Mouse (Mus musculus): Measurements from ENCODE around the gene Nifk.

Nifk gene

DNA sequence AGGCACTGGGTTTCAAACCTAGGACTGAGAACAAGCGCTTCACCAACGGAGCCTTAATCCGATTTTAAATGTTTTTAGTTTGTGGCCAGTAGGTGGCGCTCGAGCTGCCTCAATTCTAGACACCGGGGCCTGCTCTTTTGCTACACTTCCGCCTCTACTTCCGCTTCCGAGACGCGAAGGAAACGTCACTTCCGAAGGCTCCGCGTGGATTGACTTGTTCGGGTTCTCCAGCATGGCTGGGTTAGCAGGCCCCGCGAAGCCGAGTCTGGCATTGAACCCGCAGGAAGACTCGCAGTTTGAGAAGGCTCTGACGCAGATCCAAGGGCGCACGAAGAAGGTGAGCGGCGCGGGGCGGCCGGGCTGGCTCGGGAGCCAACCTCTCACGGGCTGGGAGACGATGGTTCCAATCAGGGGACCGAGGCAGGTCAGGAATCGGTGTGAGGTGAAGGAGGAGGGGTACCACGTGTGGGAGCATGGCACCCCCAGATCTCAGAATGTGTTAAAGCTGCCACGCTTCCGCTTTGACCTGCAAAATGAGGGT is at the start of gene Nifk:
TSS of gene Nifk (plus strand) at position 179 of the 541 bp plus-strand sequence.
- peak; percentile 95 for DNase-seq (ENCODE audit: low spot score)

DNA sequence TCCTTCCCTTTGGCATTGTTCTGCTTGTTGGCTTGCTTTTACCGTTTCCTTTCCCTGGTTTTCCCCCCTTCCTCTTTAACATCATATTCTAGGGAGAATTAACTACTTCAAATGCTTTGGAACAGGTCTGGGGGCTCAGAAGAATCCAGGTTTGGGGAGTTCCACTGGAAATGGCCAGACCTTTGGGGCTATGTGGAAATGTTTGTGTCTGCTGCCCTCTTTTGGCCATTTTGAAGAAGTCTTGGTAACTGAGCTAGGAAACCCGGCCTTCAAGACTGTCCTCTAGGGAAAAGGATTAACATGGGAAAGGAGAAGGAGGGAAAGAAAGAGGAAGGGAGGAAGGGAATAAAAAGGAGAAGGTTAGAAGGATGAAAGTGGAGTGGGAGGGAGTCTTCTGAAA is 46.5 kb upstream of the Nifk start:
- no peak for DNase-seq (ENCODE audit: low spot score)

DNA sequence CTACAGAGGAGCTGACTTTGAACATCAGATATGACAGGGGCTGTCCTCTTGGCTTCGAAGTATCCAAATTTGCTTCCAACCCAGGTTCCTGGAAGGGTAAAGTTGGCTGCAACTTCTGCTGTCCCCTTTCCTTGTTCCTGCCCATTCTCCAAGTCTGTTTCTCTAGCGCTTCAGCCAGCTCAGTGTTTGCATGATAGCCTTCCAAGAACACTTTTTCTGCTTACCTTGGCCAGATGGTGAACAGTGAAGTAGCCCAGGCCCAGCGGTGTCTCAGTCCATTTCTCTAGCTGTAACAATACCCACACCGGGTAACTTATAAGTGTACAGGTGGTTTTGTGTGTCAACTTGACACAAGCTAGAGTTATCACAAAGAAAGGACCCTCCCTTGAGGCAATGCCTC is 29.3 kb upstream of the Nifk start:
- no peak for DNase-seq (ENCODE audit: low spot score)

DNA sequence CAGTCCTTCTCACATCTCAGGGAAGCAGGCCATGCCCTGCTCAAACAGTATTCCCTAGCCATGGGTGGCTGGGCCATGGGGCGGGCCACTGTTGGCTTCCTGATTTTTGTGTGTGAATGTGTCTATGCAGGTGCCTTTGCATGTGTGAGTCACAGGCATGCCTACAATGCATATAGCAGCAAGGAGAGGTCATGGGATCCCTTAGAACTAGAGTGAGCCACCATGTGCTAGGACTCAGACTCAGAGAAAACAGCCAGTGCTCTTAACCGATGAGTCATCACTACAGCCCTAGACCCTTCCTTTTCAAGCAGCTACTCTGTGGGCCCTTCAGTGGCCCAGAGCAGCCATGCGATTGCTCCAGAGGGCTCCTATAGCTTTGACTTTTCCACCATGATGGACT is 27.4 kb upstream of the Nifk start:
- DNase-seq (ENCODE audit: low spot score): no peak

DNA sequence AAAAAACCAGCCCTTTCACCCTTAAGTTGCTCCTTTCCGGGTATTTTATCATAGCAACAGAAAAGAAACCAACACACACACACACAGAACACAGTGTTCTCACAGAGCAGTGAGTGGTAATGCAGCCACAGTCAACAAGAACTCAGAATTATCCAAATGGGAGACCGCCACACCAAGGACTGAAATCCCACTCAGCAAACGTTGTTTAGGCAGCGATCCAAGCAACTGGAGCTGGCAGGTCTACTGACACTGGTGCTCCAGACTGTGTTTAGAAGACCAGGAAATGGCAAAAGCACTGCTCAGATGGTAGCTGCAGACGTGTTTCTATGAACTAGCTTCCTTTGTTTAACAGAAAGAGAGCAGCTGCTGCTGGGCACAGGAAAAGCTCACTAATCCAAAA is 26.8 kb upstream of the Nifk start:
- peak; percentile 43 for DNase-seq (ENCODE audit: low spot score)

DNA sequence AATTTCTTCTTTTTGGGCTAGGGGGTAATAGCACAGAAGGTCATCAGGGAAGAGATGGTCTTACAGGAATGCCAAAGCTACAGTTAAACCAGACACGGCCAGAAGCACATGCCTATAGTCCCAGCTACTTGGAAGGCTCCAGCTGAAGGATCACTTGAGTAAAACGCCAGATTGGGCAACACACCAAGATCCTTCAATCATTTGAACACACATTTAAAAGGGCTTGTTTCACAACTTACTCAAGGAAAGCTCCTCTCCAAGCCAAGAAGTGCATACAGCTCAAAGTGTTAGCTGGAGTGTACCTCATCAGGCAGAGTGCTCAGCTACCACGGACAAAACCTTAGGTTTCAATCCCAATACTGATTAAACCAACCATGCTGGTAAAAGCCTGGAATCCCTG is 25.0 kb upstream of the Nifk start:
- DNase-seq (ENCODE audit: low spot score): no peak

DNA sequence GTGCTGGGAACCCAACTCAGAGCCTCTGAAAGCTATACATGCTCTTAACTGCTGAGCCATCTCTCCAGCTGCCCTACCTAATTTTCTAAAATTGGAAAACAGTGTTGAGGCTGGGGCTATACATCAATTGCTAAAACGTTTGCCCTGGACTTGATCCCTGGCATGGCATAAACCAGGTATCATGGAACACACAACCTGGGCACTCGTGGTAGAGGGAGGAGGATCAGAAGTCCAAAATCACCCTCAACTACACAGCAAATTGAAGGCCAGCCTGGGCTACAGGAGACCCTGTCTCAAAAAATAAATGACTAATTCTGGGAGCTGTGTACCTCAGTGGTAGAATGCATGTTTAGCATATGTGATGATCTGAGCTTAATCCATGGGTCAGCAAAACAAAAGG is 23.9 kb upstream of the Nifk start:
- no peak for DNase-seq (ENCODE audit: low spot score)

DNA sequence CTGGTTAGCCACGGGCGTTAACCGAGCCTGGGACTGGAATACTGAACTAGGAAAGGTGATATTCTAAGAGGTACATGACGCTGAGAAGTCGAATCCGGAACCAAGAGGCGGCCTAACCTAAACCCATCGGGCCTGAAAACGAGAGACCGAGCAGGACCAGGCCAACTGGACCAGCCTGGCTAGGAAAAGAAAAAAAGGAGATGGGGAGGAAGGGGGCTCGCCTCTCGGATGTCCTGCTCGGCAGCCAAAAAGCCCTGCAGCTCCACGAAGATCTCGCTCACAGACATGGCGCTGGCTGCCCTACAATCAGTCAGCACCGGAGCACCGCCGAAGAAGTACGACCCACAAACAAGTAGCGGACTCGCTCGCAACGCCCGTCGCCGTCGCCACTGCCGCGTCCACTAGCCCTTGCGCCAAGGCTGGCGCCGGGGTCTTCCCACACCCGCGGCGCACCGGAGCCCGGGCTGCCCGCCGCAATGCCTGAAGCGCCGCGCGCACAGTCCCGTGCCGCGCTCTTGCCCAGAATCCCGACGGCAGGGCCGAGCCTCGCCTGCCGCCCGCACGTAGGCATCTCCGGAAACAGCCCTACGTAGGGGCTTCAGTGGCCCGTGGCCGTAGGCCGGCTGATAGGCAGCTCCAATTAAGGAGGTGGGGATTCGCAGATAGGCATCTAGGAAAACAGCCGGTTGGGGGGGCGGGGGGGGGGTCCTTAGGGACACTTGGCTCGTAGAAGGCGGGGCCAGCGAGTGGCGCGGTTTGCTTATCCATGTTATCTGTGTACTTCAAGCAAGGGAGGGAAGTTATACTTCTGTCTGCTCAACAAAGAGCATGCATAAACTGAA is 10.6 kb upstream of the Nifk start:
- peak; percentile 88 for DNase-seq (ENCODE audit: low spot score)

DNA sequence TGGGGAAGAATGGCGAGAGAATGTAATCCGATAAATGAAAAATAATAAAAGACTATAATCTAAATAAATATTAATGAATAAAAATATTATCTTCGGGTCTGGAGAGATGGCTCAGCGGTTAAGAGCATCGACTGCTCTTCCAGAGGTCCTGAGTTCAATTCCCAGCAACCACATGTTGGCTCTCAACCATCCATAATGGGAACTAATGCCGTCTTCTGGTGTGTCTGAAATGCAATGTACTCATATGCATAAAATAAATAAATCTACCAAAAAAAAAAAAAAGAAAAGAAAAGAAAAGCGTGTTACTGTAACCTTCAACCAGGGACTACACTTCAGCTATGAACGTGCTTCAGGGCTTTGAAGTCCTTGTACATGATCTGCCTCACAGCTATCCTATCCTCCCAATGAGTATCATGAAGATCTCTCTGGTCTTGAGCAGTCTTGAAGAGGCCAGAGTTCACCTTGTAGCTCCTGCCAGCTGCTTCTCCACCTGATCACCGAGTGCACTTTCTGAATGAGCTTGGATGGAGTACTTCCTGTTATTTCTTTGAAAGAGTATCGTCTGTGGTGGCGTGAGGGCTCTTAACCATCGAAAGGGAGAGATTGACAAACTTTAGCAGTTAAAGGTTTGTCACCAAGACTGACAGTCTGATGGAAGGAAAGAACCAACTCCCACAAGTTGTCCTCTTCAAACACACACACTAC is 9.9 kb upstream of the Nifk start, which contains the start of gene Tsn:
TSS of gene Tsn (minus strand) at position 118 of the 705 bp plus-strand sequence.
- DNase-seq (ENCODE audit: low spot score): no peak

DNA sequence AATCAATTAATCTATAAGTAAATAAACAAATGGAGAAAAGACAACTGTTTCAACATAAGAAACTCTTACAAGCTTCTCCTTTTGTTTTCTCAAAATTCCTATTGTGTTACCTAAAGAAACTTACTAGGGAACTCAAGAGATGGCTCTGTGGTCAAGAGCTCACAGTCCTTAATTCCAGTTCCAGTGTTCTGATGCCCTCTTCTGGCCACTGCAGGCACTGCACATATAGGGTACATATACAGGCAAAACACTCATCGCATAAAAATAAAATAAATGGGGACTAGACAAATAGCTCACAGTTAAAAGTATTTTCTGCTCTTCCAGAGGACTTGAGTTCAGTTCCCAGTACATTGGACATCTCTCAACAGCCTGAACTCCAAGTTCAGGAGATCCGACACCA is 943 bp upstream of the Nifk start:
- peak; percentile 47 for DNase-seq (ENCODE audit: low spot score)

DNA sequence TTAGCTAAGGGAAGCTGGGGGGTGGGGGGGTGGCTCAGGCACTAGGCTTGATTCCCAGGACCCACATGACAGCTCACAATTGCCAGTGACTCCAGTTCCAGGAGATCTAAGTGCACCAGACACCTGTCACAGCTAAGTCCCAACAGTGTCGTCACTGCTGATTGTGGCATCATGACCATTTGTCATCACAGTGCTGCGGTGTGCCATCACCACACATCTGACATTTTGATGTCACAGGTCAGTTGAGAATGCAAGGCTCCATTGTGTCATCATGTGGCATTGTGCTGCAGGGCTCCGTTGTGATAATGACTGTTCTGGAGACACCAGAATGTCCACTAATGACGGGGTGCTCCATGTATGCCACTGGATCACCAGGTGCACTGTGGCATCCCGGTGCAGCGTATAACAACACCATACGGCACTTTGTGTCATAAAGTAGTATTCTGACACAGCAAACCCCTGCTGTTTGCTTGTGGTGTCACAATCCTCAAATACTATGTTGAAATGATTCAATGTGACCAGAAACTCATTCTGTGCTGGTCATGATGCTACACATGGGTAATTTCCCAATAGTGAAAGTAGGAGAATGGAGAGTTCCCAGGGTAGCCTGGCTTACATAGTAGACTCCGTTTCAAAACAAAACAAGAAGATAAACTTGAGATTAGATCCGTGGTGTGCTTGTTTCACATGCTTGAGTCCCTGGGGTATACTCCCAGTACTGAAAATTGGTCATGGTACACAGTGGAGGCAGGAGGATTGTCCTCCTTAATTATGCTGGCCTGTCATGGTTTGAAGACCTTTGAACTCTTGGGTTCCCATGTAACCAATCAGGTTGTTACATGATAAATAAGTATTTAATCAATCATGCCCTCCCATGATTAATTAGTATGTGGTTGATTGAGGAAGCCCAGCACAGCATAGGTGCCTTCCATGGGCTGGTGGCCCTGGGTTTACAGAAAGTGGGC is 13.4 kb downstream of the Nifk start:
- no peak for DNase-seq (ENCODE audit: low spot score)

DNA sequence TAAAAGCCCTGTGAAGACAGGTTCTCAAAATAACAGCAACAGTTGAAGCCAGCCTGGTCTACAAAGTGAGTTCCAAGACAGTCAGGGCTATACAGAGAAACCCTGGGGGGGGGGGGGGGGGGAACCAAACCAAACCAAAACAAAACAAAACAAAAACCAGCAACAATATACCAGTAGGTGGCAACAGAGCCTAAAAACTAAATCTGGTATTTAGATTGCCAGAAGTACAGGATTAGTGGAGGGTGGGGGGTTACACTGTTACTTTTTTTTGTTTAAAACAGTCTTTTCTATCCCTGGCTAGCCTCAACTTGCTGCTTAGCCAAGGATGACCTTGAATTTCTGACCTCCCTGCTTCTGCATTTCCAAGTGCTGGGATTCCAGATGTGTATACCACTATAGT is 14.2 kb downstream of the Nifk start:
- no peak for DNase-seq (ENCODE audit: low spot score)

DNA sequence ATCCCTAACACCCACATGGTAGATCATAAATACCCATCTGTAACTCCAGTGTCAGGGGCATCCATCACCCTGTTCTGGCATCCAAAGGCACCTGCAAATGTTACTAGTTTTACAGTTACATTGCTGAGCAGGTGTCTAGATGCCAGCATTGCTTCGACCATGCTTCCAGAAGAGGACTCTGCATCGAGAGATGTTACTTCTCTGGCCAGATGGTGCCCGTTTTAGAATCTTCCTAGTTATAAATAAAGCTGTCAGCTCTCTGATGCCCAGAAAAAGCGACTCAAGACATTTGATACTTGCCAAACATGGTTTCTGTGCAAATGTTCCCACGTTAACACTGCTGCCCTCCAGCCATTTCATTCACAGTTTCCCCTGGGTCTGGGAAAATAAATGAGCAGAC is 16.3 kb downstream of the Nifk start:
- peak; percentile 8 for DNase-seq (ENCODE audit: low spot score)

DNA sequence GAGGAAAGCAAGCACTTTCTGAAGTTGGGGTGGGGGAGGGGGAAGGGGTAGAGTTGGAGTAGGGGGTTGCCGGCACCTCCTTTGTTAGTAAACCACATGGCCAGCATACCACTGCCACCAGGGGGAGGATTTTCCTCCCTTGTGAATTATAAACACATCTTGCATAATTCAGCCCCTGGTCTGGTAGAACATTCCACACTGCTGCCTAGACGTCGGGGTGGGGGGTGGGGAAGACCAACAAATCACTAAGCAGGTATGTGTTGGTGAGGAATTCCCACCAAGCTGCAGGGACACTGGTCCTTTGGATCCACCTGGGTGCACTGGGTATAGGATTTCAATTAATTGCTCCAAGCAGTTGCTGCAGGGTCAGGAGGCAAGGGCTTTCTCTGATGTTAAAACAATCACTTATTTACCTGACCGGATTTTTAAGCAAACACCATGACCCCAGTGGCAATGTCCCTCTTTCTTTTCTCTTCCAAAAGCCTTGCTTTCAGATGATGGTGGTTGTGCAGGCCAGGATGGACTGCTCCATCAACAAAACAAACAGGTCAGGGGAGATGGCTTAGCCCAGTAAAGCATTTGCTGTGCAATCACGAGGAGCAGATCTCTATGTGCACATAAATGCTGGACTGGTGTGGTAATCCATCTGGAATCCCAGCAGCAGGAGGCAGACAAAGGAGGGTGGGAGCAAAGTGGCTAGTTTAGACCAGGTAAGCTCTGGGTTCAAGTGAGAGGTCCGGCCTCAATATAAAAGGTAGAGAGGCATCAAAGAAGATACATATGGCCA is 22.2 kb downstream of the Nifk start:
- no peak for DNase-seq (ENCODE audit: low spot score)

DNA sequence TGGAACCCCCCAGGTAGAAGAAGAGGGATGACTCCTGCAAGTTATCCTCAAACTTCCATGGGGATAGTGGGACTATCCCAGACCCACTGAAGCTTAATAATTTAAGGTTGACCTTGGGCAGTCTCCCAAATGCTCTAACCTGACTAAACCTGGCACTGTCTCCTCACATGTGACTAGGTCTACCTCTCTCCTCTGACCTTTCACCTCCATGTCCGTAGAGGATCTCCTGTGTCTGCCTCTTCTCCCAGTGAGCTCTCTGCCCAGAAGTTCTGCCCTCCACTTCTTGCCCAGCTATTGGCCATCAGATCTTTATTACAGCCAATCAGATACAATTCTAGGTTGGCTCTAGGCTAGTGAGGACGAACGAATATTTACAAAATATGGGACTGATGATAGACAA is 28.3 kb downstream of the Nifk start:
- DNase-seq (ENCODE audit: low spot score): no peak

DNA sequence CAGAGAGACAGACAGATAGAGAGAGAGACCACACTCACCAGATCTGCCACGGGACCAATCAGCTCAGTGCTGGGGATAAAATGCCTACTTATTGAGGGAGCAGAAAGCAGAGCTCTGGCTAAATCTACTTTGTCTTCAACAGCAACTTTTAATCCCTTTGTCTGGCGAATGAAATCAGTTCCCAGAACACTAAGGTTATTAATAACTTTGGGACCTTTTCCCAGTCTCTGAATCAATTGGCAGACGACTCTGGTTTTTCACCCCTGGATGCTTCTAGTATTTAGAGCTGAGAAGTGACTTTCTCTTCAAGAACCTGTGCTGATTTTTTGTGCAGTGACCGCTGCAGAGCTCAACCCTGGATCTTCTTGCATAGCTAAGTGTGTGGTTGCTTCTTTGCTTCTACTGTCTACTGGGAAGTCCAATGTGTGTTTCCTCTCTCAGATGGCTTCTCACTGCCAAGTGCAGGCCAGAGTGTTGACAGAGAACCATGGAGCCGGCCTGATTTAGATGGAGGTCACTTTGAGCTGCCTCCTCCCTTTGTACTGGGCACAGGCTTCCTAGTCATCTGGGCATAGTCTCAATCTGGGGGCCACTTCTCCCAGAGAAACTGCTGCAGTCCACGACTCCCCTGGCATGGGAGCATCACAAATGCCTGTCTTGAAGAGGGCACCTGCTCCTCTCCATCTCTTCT is 37.6 kb downstream of the Nifk start:
- DNase-seq (ENCODE audit: low spot score): peak; percentile 31

DNA sequence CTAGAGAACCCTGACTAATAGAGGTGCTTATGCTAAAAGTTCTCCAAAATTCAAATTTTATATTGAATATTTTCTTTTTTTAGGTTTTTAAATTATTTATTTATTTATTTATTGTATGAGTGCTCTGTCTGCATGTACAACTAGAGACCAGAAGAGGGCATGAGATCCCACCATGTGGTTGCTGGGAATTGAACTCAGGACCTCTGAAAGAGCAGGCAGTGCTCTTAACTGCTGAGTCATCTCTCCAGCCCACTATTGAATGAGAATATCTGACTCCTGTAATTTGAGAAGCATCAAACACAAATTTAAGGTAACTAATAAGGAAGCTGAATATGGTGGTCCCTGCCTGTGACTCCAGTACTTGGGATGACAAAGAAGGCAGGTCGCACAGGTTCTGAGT is 46.3 kb downstream of the Nifk start:
- no peak for DNase-seq (ENCODE audit: low spot score)

DNA sequence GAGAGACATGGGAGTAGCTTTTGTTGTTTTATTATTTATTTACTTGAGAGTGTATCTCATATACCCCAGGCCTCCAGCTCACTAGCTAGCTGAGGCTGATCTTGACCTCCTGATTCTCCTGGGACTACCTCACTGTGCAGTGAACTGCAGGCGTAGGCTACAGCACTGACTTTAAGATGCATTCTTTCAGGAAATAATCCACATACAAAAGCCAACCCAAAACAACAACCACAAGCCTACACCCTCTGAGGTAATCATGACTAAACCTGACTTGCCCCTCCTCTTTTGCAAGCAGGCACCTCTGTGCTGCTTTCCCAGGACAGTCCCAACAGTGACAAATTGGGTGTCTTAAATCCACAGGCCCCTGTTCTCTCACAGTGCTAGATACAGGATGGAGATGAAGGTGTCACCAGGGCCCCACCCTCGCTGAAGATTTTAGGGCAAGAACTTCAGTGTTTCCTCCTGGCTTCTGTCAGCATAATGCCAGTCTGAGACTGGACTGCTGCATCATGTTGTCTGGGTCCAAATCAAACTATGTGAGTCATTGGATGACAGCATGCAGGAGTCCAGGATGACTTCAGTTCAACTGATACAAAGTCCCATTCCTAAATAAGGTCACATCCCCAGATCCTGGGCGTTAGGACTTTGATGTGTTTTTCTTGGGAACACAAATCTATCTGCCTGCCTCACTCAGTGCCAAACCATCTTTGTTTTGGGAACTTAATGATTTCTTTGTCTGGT is 47.3 kb downstream of the Nifk start:
- no peak for DNase-seq (ENCODE audit: low spot score)

DNA sequence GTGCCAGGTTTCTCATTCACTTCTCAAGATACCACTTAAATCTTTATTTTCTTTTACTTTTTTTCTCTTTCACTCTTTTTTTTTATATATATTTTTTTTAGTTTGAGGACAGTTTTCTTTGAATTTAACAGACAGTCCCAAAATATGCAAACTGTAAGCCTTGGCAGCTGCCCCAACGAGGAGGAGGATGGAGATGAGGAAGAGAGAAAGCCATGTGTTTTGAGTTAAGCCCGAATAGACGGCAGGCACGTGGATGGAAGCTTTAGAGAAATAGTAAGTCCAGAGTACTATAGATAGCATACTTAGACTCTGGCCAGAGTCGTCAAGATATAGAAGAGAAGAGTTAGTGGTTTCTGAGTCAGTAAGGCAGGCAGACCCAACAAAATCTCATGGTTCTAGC is 56.1 kb downstream of the Nifk start:
- DNase-seq (ENCODE audit: low spot score): no peak
